Mouse (Mus musculus): ENCODE measurements around the gene Hoxa7.

DNA sequence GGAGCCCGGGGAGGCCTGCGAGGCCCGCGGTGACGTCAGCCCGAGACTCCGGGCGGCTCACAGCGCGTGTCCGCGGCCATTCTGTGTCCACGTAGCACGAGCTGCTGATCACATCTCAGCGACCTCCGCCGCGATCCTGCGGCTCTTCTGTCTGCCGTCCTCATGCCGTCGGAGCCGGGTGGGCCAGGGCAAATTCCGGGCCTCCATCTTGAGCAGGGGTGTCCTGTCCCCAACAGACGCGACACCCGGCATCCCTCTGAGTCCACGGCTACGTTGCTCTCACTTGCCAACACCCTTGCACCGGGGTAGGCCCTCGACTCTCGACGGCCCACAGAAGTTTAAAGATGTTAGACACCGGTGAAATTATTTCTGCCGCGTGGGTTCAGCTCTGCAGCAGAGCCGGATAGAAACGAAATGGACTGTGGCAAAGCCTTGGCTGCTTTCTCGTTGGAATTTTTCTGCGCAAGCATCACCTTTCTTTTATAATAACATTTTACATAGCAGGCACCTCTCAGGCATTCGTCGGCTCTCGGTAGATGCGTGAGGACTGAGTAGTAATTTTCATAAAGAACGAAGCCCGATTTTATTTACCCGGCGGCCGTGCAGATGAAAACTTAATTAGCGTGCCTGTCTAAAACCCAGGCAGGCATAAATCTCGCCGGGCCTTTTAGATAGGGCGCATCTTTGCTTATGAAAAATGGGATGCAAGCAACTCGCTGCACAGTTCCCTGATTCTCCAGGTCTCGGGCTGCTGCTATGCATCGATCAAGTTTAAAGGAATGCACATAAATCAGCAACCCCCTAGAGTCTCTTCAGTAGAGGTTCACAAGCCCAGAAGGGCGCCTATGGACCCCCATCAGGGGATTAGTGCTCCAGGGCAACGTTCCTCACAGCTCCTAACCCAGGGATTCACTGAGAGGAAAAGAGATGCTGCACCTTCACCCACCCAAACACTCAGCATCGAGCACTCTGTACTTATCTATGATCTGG is 32.2 kb upstream of the Hoxa7 start:
- TF ChIP-seq CTCF (IDR thresholded peaks at IDR 0.05; ENCODE audit: borderline replicate concordance, extremely low read depth, insufficient read depth, insufficient read length) (no peak), POLR2A (IDR thresholded peaks at IDR 0.05; ENCODE audit: borderline replicate concordance, extremely low read depth, insufficient read depth, insufficient read length, poor library complexity, severe bottlenecking) (no peak)
